Comparison of ENCODE assay signal across 8 mouse cellular contexts in genomic region chr13:83524159-83524901, GRCm38 (mm10). TPM values are rescaled to one million over a fixed set of nuclear protein-coding genes. Genes with fewer than 3 reads are reported as not detected.
DNase-seq lines count a peak whose midpoint lies in the region; ATAC-seq and TF ChIP-seq lines count a peak whose summit lies in the region.

No protein-coding gene starts in this region.

- no peak for TF ChIP-seq CTCF in cortical plate, adult 2 months (IDR thresholded peaks at IDR 0.05; ENCODE audit: extremely low read depth, insufficient read depth, low read length)

- H3K4me3 ChIP-seq in cortical plate, adult 2 months (ENCODE audit: insufficient read depth, low read length): peak overlapping the region; percentile 81
- H3K4me3 ChIP-seq in intestine, embryonic 14.5 days (ENCODE audit: low read depth, low read length): peak overlapping the region; percentile 65

- no peaks in the 10 kb centered on the region for H3K36me3 ChIP-seq in intestine, embryonic 14.5 days (ENCODE audit: control insufficient read depth, insufficient read depth, low read length)

- no peaks in the 10 kb centered on the region for H3K9me3 ChIP-seq in intestine, embryonic 14.5 days (ENCODE audit: control insufficient read depth, low read length)

- peak; percentile 96 for TF ChIP-seq POLR2A in cortical plate, adult 2 months (IDR thresholded peaks at IDR 0.05; ENCODE audit: extremely low read depth, insufficient read depth, low read length)

- peak overlapping the region; percentile 92 for H3K27ac ChIP-seq in cortical plate, adult 2 months (ENCODE audit: insufficient read depth, low read length)
- peak overlapping the region; percentile 79 for H3K27ac ChIP-seq in intestine, embryonic 14.5 days (ENCODE audit: low read depth)

- H3K4me2 ChIP-seq in intestine, embryonic 14.5 days (ENCODE audit: low read length): peak overlapping the region; percentile 72

- intact Hi-C loops in left cerebral cortex, postnatal 4 days (cut with DNase I): loop anchor here (10.0 kb wide), 3 partner anchors 620 to 1740 kb away; partner anchors contain the start of gene Cetn3

- peak; percentile 89 for DNase-seq in adrenal gland, postnatal 14 days
- peak; percentile 77 for DNase-seq in gastrocnemius, postnatal 25 days
- DNase-seq in intestine, embryonic 14.5 days (ENCODE audit: low spot score): peak; percentile 81
- peak; percentile 75 for DNase-seq in left cerebral cortex, postnatal 4 days
- peak; percentile 80 for DNase-seq in mesoderm, embryonic 11.5 days (ENCODE audit: low read depth, low spot score)
- peak; percentile 76 for DNase-seq in right cerebral cortex, postnatal 25 days

- peak; percentile 64 for ATAC-seq in intestine, embryonic 14.5 days (replicated peaks; ENCODE audit: low FRiP score, low TSS enrichment, low read depth)
- no peak for ATAC-seq in inflammation-experienced regulatory T-cells, adult 6 months

- no peaks in the 10 kb centered on the region for H3K27me3 ChIP-seq in intestine, embryonic 14.5 days (replicated peaks; ENCODE audit: control insufficient read depth, insufficient read depth, low read length)

- WGBS in intestine, embryonic 14.5 days: under 1% methylated on average over 41 of the region's 43 CpGs

- H3K4me1 ChIP-seq in cortical plate, adult 2 months (ENCODE audit: control insufficient read depth, insufficient read depth, low read length): peaks cover 4% of the 10 kb centered on the region; the same call in 1 of the 2 replicates
- peaks cover 5% of the 10 kb centered on the region; the same call in 1 of the 2 replicates for H3K4me1 ChIP-seq in intestine, embryonic 14.5 days (replicated peaks; ENCODE audit: control insufficient read depth, insufficient read depth, low read length)

- peak overlapping the region; percentile 51 for H3K9ac ChIP-seq in intestine, embryonic 14.5 days (ENCODE audit: low read length)

RNA-seq across cellular contexts. Expression of gene Mef2c, which starts 20.5 kb away (rescaled TPM):
- total RNA-seq in adrenal gland, postnatal 14 days (2021): 43.2 and 53.7 TPM in 2 replicates
- 308 and 319 TPM in 2 replicates for polyA plus RNA-seq in cortical plate, adult 2 months (2012; rRNA removed)
- 100 to 1,000 TPM; 295 to 345 TPM for total RNA-seq in gastrocnemius, postnatal 25 days (2021)
- polyA plus RNA-seq in intestine, embryonic 14.5 days (2014; fragmentation: Nextera tagmentation; extraction: Ambion mirVana): 42.8 and 43.1 TPM in 2 replicates
- 1,000 to 10,000 TPM; 1,096 to 1,344 TPM for total RNA-seq in left cerebral cortex, postnatal 4 days (2021)
- polyA plus RNA-seq in inflammation-experienced regulatory T-cells, adult 6 months (2017; shearing (Covaris generic)): 1 to 10 TPM in 2 of 3 experiments, under 1 TPM in 1; 0.60 to 6.2 (median 4.6) TPM
